Mouse (Mus musculus): Measurements from ENCODE around the gene Lsg1. TPM values are rescaled to one million over a fixed set of nuclear protein-coding genes. Genes with fewer than 3 reads are reported as not detected.

Lsg1 gene
- 14.2 TPM for polyA plus RNA-seq (2014; fragmentation: Illumina TruSeq; extraction: RNeasy Lipid Tissue Mini Kit (QIAGEN cat#74804); ENCODE audit: insufficient read depth, low read depth, low replicate concordance)

DNA sequence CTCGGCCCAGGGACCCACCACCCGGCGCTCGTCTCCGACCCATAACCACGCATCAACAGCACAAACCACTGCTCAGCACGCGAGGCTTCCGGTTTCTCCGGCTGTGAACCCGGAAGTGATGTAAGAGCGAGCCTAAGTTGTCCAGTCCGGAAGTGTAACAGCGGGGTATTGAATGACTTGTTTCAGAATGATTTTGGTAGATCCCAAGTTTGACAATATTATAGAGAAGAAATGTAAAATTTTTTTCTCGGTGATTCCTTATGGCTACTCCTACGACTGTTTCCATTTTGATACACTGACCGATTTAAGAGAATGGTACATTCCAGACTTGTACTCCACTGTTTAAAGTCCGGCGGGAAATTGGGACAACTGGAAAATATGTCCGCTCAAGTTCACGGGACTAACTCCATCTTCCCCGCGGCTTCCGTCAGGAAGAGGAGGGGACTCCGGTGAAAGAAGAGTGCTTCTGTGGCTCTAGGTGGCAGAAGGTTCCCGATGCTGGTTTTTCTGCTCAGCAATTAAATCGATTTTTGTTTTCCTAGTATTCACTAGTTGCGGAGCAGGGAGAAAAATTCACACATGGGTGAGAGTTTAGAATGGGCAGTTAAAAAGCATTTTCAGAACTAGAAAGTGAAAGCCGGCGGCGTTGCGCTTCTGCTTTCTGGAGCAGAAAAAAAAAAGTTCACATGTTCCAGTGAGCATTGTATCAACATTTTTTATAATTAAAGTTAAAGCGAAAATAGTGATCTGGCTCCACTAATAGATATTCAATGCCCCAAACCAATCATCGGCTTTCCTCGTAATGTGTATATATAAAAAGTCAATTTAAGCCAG, at the start of gene Lsg1:
TSS of gene Lsg1 (minus strand) at position 99 of the 834 bp plus-strand sequence.

DNA sequence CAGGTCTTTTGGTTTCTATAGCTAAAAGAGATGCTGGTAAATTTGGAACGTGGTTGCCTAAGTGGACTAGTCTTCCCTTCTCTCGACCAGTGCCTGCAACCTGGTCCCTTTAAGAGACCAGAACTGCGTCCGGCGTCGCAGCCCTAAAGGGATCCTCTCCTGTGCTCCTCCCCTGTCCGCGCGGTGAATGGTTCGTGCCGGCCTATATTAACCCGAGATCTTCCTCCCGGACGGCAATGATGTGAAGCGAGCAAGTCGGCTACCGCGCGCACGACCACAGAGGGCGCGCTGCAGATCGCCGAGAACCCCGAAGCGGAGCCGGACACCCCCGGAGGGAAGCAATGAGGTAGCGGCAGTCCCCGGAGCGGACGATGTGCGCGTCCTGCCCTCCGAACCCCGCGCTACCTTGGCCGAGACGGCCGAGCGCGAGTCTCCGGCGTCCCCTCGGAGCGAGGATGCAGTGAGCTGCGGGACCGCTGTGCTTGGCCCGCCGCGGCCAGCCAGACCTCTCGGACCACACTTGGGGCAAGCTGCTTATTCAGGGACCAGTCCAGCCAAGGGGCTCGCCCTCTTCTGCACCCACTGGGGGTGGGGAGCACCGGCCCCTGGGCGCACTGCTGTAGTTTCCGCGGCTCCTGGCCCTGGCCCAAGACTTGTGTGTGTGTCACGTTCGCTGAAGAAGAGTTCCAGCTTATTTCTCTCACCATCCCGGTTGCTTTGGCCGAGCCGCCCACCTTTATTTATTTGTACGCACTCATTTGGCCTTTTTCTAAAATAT, 12.3 kb upstream of the Lsg1 start, which contains the start of gene Fam43a:
TSS of gene Fam43a (plus strand) at position 233 of the 778 bp plus-strand sequence.

DNA sequence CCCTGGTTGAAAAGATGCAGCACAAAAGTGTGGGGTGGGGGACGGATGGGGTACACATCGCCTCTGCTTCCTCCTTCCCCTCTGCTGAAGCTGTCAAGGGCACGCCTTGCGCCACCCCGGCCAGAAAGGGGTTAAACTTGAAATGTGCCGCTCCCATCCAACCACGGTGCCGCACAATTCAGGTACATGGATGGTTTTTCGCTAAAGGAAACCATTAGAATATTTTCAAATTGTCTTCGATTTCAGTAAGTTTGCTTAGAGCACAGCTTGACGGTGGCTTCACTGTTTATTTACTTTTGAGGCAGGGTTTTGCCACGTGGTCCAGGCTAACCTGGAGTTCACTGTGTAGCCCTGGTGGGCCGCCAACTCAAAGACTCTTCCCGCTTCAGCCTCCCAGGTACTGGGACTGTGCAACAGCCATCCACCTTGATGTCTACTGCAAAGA, 36.6 kb downstream of the Lsg1 start, which contains the start of gene Tmem44:
TSS of gene Tmem44 (minus strand) at position 95 of the 445 bp plus-strand sequence.

Other genes starting within 250 kb of the Lsg1 start
- 25.7 TPM for gene Atp13a3, start 181.6 kb downstream of the Lsg1 start, polyA plus RNA-seq (2014; fragmentation: Illumina TruSeq; extraction: RNeasy Lipid Tissue Mini Kit (QIAGEN cat#74804); ENCODE audit: insufficient read depth, low read depth, low replicate concordance)
- gene Tmem44, start 36.8 kb downstream of the Lsg1 start, polyA plus RNA-seq (2014; fragmentation: Illumina TruSeq; extraction: RNeasy Lipid Tissue Mini Kit (QIAGEN cat#74804); ENCODE audit: insufficient read depth, low read depth, low replicate concordance): 12.2 TPM
- gene Fam43a, start 12.1 kb upstream of the Lsg1 start, polyA plus RNA-seq (2014; fragmentation: Illumina TruSeq; extraction: RNeasy Lipid Tissue Mini Kit (QIAGEN cat#74804); ENCODE audit: insufficient read depth, low read depth, low replicate concordance): 17.8 TPM